Mouse (Mus musculus) telencephalon, adult 2 months (tissue): ENCODE data around the gene Hoxa3.

ENCODE experiments used
- DNase-seq: peaks from one replicate; pipeline ENCODE4 v3.0.0-alpha.2; 2011; ENCODE audit warnings: low read depth, low spot score

The Hoxa3 gene

GRCm38 (mm10) chr6:52246916-52247315, 33.8 kb upstream of the Hoxa3 start:
- no peak for DNase-seq

GRCm38 (mm10) chr6:52246403-52246803, 33.3 kb upstream of the Hoxa3 start:
- DNase-seq: no peak

GRCm38 (mm10) chr6:52245757-52246142, 32.6 kb upstream of the Hoxa3 start, which contains the start of gene Hoxa11:
Hoxa11 (minus strand) TSS chr6:52245810.
- no peak for DNase-seq

GRCm38 (mm10) chr6:52245040-52245756, 32.1 kb upstream of the Hoxa3 start:
- DNase-seq: no peak

GRCm38 (mm10) chr6:52244471-52245039, 31.4 kb upstream of the Hoxa3 start:
- DNase-seq: no peak

- DNase-seq: no peak
Measured at GRCm38 (mm10) chr6:52243681-52244121, 30.6 kb upstream of the Hoxa3 start.

- DNase-seq: no peak
Measured at GRCm38 (mm10) chr6:52242801-52243332, 29.7 kb upstream of the Hoxa3 start.

- DNase-seq: no peak
Measured at GRCm38 (mm10) chr6:52241001-52241621, 28.0 kb upstream of the Hoxa3 start.

GRCm38 (mm10) chr6:52240389-52241000, 27.4 kb upstream of the Hoxa3 start, which contains the start of gene Hoxa10:
Hoxa10 (minus strand) TSS chr6:52240854.
- DNase-seq: no peak

GRCm38 (mm10) chr6:52239625-52240388, 26.7 kb upstream of the Hoxa3 start:
- DNase-seq: no peak

- DNase-seq: no peak
Measured at GRCm38 (mm10) chr6:52238976-52239375, 25.8 kb upstream of the Hoxa3 start.

GRCm38 (mm10) chr6:52238155-52238545, 25.0 kb upstream of the Hoxa3 start:
- DNase-seq: no peak

- no peak for DNase-seq
Measured at GRCm38 (mm10) chr6:52237346-52238154, 24.4 kb upstream of the Hoxa3 start.

GRCm38 (mm10) chr6:52236806-52237205, 23.7 kb upstream of the Hoxa3 start:
- DNase-seq: no peak

- no peak for DNase-seq
Measured at GRCm38 (mm10) chr6:52235866-52236265, 22.7 kb upstream of the Hoxa3 start.

- no peak for DNase-seq
Measured at GRCm38 (mm10) chr6:52235267-52235666, 22.1 kb upstream of the Hoxa3 start.

- no peak for DNase-seq
Measured at GRCm38 (mm10) chr6:52234428-52235140, 21.4 kb upstream of the Hoxa3 start.

GRCm38 (mm10) chr6:52233546-52234427, 20.7 kb upstream of the Hoxa3 start:
- no peak for DNase-seq
